Comparison of ENCODE assay signal across 23 mouse cellular contexts in the genomic region with DNA sequence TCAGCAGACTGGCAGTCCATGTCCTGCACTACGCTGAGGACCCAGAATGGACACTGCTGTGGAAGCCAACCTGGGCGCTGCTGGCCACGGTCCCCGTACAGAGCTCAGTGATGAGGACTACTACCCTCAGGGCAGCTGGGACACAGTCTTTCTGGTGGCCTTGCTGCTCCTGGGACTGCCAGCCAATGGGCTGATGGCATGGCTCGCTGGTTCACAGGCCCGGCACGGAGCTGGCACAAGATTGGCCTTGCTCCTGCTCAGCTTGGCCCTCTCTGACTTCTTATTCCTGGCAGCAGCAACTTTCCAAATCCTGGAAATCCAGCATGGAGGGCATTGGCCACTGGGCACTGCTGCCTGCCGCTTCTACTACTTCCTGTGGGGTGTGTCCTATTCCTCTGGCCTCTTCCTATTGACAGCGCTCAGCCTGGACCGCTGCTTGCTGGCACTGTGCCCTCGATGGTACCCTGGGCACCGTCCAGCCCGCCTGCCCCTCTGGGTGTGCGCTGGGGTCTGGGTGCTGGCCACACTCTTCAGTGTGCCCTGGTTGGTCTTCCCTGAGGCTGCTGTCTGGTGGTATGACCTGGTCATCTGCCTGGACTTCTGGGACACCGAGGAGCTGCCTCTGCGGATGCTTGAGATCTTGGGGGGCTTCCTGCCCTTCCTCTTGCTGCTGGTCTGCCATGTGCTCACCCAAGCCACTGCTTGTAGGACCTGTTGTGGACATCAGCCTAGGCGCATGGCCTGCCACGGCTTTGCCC. TPM values are rescaled to one million over a fixed set of nuclear protein-coding genes. Genes with fewer than 3 reads are reported as not detected.
DNase-seq lines count a peak whose midpoint lies in the region; ATAC-seq and TF ChIP-seq lines count a peak whose summit lies in the region.
"Had no signal": no experiment of that assay in that cellular context is flagged by ENCODE, and none has a peak within 500 bp of the region (broad histone marks: within the 10 kb centered on the region; RNA-seq: fewer than 3 reads in every experiment).

No protein-coding gene starts in this region.

- no peak for TF ChIP-seq CTCF in intestine, postnatal 0 days (IDR thresholded peaks at IDR 0.05; ENCODE audit: low read depth)
- no peak for TF ChIP-seq CTCF in left cerebral cortex, adult 2 months (IDR thresholded peaks at IDR 0.05)

- no peaks in the 10 kb centered on the region for H3K27me3 ChIP-seq in intestine, embryonic 16.5 days (replicated peaks; ENCODE audit: control insufficient read depth, insufficient read depth, low read length)
- no peaks in the 10 kb centered on the region for H3K27me3 ChIP-seq in intestine, postnatal 0 days (replicated peaks; ENCODE audit: control insufficient read depth, insufficient read depth, low read length)
- H3K27me3 ChIP-seq: CH12.LX had no signal

- H3K4me1 ChIP-seq in intestine, embryonic 16.5 days (ENCODE audit: control insufficient read depth, insufficient read depth, low read length): no peaks in the 10 kb centered on the region; the same call in 1 of the 2 replicates
- H3K4me1 ChIP-seq in intestine, postnatal 0 days (replicated peaks; ENCODE audit: control insufficient read depth, insufficient read depth, low read length): no peaks in the 10 kb centered on the region

- DNase-seq in cerebellum, postnatal 10 days: peak; percentile 68 to 73
- no peak for DNase-seq in cerebellum, adult 11 months
- DNase-seq in left cerebral cortex, postnatal 4 days: peak; percentile 44
- no peak for DNase-seq in left cerebral cortex, adult 2 months (ENCODE audit: extremely low spot score in 1 of 2, low spot score in 2 of 2)
- peak; percentile 64 for DNase-seq in adipocyte (ENCODE audit: low spot score)
- DNase-seq in thymus, postnatal 10 days (ENCODE audit: low spot score in 2 of 2): no peak
- DNase-seq: gastrocnemius, postnatal 14 days; heart, adult 2 months; liver, embryonic 13.5 days; lung, embryonic 14.5 days; right cerebral cortex, postnatal 25 days; thymus, postnatal 25 days had no signal

- no peaks in the 10 kb centered on the region for H3K9me3 ChIP-seq in intestine, embryonic 16.5 days (ENCODE audit: control insufficient read depth, low read length)
- H3K9me3 ChIP-seq in intestine, postnatal 0 days (ENCODE audit: control insufficient read depth): no peaks in the 10 kb centered on the region
- H3K9me3 ChIP-seq: forebrain, embryonic 12.5 days had no signal

- no peak overlapping the region for H3K4me3 ChIP-seq in intestine, embryonic 16.5 days (ENCODE audit: low read length)
- H3K4me3 ChIP-seq in intestine, postnatal 0 days (ENCODE audit: low read depth, low read length): no peak overlapping the region
- H3K4me3 ChIP-seq in left cerebral cortex, adult 2 months: no peak overlapping the region
- H3K4me3 ChIP-seq: embryonic facial prominence, embryonic 10.5 days; forebrain, embryonic 12.5 days; heart, adult 2 months; liver, embryonic 13.5 days had no signal

- intact Hi-C loops in left cerebral cortex, postnatal 4 days (cut with DNase I): no loop called here
- intact Hi-C loops in left cerebral cortex, adult 2 months (cut with DNase I): no loop called here

- H3K36me3 ChIP-seq in intestine, embryonic 16.5 days (ENCODE audit: control insufficient read depth, insufficient read depth, low read length): no peaks in the 10 kb centered on the region
- H3K36me3 ChIP-seq in intestine, postnatal 0 days (ENCODE audit: control insufficient read depth, insufficient read depth): no peaks in the 10 kb centered on the region
- H3K36me3 ChIP-seq: embryonic facial prominence, embryonic 10.5 days; forebrain, embryonic 12.5 days; liver, embryonic 13.5 days had no signal

- ATAC-seq in intestine, embryonic 16.5 days: no peak
- ATAC-seq in intestine, postnatal 0 days: no peak; the same call in 1 of the 2 replicates

- no peak overlapping the region for H3K27ac ChIP-seq in intestine, embryonic 16.5 days (ENCODE audit: low read length)
- no peak overlapping the region for H3K27ac ChIP-seq in intestine, postnatal 0 days (ENCODE audit: low read depth, low read length)
- no peak overlapping the region for H3K27ac ChIP-seq in left cerebral cortex, adult 2 months
- H3K27ac ChIP-seq: embryonic facial prominence, embryonic 10.5 days; forebrain, embryonic 12.5 days; heart, adult 2 months; liver, embryonic 13.5 days; macrophage had no signal

- H3K4me2 ChIP-seq in intestine, embryonic 16.5 days (ENCODE audit: low read depth, low read length): no peak overlapping the region
- no peak overlapping the region for H3K4me2 ChIP-seq in intestine, postnatal 0 days (replicated peaks; ENCODE audit: low read depth)
- H3K4me2 ChIP-seq: forebrain, embryonic 12.5 days; liver, embryonic 13.5 days; lung, embryonic 14.5 days; midbrain, embryonic 11.5 days had no signal

- H3K9ac ChIP-seq in intestine, embryonic 16.5 days (ENCODE audit: low read depth, low read length): 0 out of 2 replicates have a peak overlapping the region, but pooled peaks have one; percentile 21
- no peak overlapping the region for H3K9ac ChIP-seq in intestine, postnatal 0 days (ENCODE audit: low read depth, low read length)
- H3K9ac ChIP-seq: forebrain, embryonic 12.5 days; liver, embryonic 13.5 days; lung, embryonic 14.5 days had no signal

- 88% methylated on average over 18 of the region's 18 CpGs for WGBS in intestine, embryonic 16.5 days
- WGBS in intestine, postnatal 0 days: 85% methylated on average over 18 of the region's 18 CpGs

RNA-seq across cellular contexts. Expression of a gene that starts 1.2 kb away (rescaled TPM):
- polyA plus RNA-seq in intestine, embryonic 16.5 days (2015; fragmentation: Nextera tagmentation; extraction: Ambion mirVana): 0.11 and 0.20 TPM in 2 replicates
- 0.33 TPM in 2 replicates for polyA plus RNA-seq in intestine, postnatal 0 days (2015; fragmentation: Nextera tagmentation; extraction: Ambion mirVana)
- not detected for total RNA-seq in left cerebral cortex, postnatal 4 days (2021)
- under 1 TPM in 1 of 2 experiments, not detected in 1; 0.26 TPM for total RNA-seq in left cerebral cortex, adult 2 months (2021)
- total RNA-seq: common myeloid progenitor, adult 5-6 weeks; heart, adult 2 months; left cerebral cortex, postnatal 36 days had no signal
- polyA plus RNA-seq: heart, embryonic 16.5 days; hindbrain, embryonic 11.5 days; macrophage; midbrain, embryonic 11.5 days had no signal

RNA-seq across cellular contexts. Expression of a gene that starts 3.0 kb away (rescaled TPM):
- polyA plus RNA-seq in intestine, embryonic 16.5 days (2015; fragmentation: Nextera tagmentation; extraction: Ambion mirVana): 0.04 TPM in 1 of 2 replicates, not detected in the other
- not detected in 2 replicates for polyA plus RNA-seq in intestine, postnatal 0 days (2015; fragmentation: Nextera tagmentation; extraction: Ambion mirVana)
- total RNA-seq in left cerebral cortex, postnatal 4 days (2021): not detected
- total RNA-seq in left cerebral cortex, adult 2 months (2021): not detected
- total RNA-seq: common myeloid progenitor, adult 5-6 weeks; gastrocnemius, postnatal 14 days; left cerebral cortex, postnatal 36 days had no signal
- polyA plus RNA-seq: embryonic facial prominence, embryonic 10.5 days; forebrain, embryonic 12.5 days; heart, embryonic 16.5 days; hindbrain, embryonic 11.5 days; liver, embryonic 13.5 days; lung, embryonic 14.5 days; macrophage; midbrain, embryonic 11.5 days had no signal

RNA-seq across cellular contexts. Expression of a gene that starts 5.8 kb away (rescaled TPM):
- polyA plus RNA-seq in intestine, embryonic 16.5 days (2015; fragmentation: Nextera tagmentation; extraction: Ambion mirVana): 264 and 288 TPM in 2 replicates
- 237 and 239 TPM in 2 replicates for polyA plus RNA-seq in intestine, postnatal 0 days (2015; fragmentation: Nextera tagmentation; extraction: Ambion mirVana)
- total RNA-seq in left cerebral cortex, postnatal 4 days (2021): 100 to 1,000 TPM in 1 of 2 experiments, 10 to 100 TPM in 1; 92.6 to 107 TPM
- 10 to 100 TPM; 72.6 to 82.2 TPM for total RNA-seq in left cerebral cortex, adult 2 months (2021)

RNA-seq across cellular contexts. Expression of a gene that starts 10.8 kb away (rescaled TPM):
- 5.8 and 6.7 TPM in 2 replicates for polyA plus RNA-seq in intestine, embryonic 16.5 days (2015; fragmentation: Nextera tagmentation; extraction: Ambion mirVana)
- polyA plus RNA-seq in intestine, postnatal 0 days (2015; fragmentation: Nextera tagmentation; extraction: Ambion mirVana): 2.7 and 3.4 TPM in 2 replicates
- 1 to 10 TPM; 1.2 to 1.6 TPM for total RNA-seq in left cerebral cortex, postnatal 4 days (2021)
- total RNA-seq in left cerebral cortex, adult 2 months (2021): 1 to 10 TPM; 1.2 to 1.7 TPM
- polyA plus RNA-seq: embryonic facial prominence, embryonic 10.5 days had no signal

RNA-seq across cellular contexts. Expression of a gene that starts 16.9 kb away (rescaled TPM):
- polyA plus RNA-seq in intestine, embryonic 16.5 days (2015; fragmentation: Nextera tagmentation; extraction: Ambion mirVana): 78.4 and 81.2 TPM in 2 replicates
- polyA plus RNA-seq in intestine, postnatal 0 days (2015; fragmentation: Nextera tagmentation; extraction: Ambion mirVana): 42.0 and 42.3 TPM in 2 replicates
- total RNA-seq in left cerebral cortex, postnatal 4 days (2021): 10 to 100 TPM; 54.8 to 64.8 TPM
- 100 to 1,000 TPM; 118 to 125 TPM for total RNA-seq in left cerebral cortex, adult 2 months (2021)

Comparison
In these comparisons a context has a peak if more than half of its experiments do, and no peak if none do; other contexts are left out.
1. DNase-seq: peak in cerebellum, postnatal 10 days (2 of 2), left cerebral cortex, postnatal 4 days (single experiment) and adipocyte (single experiment); none in cerebellum, adult 11 months (single experiment), left cerebral cortex, adult 2 months (0 of 2) and thymus, postnatal 10 days (0 of 2).